Mouse (Mus musculus): ENCODE measurements around the gene Arhgef25. TPM values are rescaled to one million over a fixed set of nuclear protein-coding genes. Genes with fewer than 3 reads are reported as not detected.
"Not testable (repeated sequence)": the region's sequence is repeated elsewhere in the genome, so short reads cannot be mapped to it uniquely, and the experiment has no call there.

Arhgef25 gene
- polyA plus RNA-seq, 1 experiment from 2014 or later = 32.7 TPM

DNA sequence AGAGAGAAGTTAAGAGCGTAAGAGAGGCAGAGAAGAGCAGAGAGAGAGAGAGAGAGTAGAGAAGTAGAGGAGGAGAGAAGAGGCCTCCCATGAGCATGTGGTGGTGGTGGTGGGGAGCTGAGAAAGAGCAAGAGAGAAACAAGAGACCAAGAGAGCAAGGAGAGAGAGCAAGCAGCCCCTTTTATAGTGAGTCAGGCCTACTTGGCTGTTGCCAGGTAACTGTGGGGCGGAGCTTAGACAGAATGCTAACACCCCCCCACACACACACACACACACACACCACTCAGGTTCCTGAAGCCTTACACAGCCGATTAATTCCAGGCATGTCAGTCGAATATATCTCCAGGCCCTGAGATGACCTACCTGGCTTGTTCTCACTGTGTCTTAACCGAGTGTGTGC lies 44.6 kb downstream of the Arhgef25 start:
- no peaks in the 10 kb centered on the region for H3K9me3 ChIP-seq (replicated peaks)
- no peak overlapping the region for H3K4me3 ChIP-seq (replicated peaks)
- H3K27ac ChIP-seq (replicated peaks) = no peak overlapping the region
- H3K27me3 ChIP-seq (replicated peaks) = no peaks in the 10 kb centered on the region
- 92% methylated on average over 5 of the region's 5 CpGs for WGBS
- no peak overlapping the region for H3K9ac ChIP-seq (replicated peaks)
- ATAC-seq (ENCODE audit: low FRiP score) = no peak
- no peak overlapping the region for H3K4me2 ChIP-seq
- H3K36me3 ChIP-seq = no peaks in the 10 kb centered on the region
- no peaks in the 10 kb centered on the region for H3K4me1 ChIP-seq

GRCm38 (mm10) chr10:127144536-127144935 lies 45.3 kb downstream of the Arhgef25 start:
- Histone ChIP-seq H3K4me1 (no peaks in the 10 kb centered on the region), H3K9me3 (replicated peaks) (no peaks in the 10 kb centered on the region), H3K36me3 (no peaks in the 10 kb centered on the region), H3K4me2 (no peak overlapping the region), H3K27me3 (replicated peaks) (no peaks in the 10 kb centered on the region), H3K27ac (replicated peaks) (no peak overlapping the region), H3K9ac (replicated peaks) (no peak overlapping the region), H3K4me3 (replicated peaks) (no peak overlapping the region)
- no peak for ATAC-seq (ENCODE audit: low FRiP score)
- 97% methylated on average over 7 of the region's 7 CpGs for WGBS

GRCm38 (mm10) chr10:127143228-127143627 lies 46.7 kb downstream of the Arhgef25 start:
- 68% methylated on average over 8 of the region's 8 CpGs for WGBS
- H3K4me1 ChIP-seq = no peaks in the 10 kb centered on the region
- H3K27me3 ChIP-seq (replicated peaks) = no peaks in the 10 kb centered on the region
- H3K9me3 ChIP-seq (replicated peaks) = no peaks in the 10 kb centered on the region
- H3K27ac ChIP-seq (replicated peaks) = no peak overlapping the region
- no peak overlapping the region for H3K4me2 ChIP-seq
- H3K36me3 ChIP-seq = no peaks in the 10 kb centered on the region
- H3K4me3 ChIP-seq (replicated peaks) = no peak overlapping the region
- H3K9ac ChIP-seq (replicated peaks) = no peak overlapping the region
- ATAC-seq (ENCODE audit: low FRiP score) = no peak

DNA sequence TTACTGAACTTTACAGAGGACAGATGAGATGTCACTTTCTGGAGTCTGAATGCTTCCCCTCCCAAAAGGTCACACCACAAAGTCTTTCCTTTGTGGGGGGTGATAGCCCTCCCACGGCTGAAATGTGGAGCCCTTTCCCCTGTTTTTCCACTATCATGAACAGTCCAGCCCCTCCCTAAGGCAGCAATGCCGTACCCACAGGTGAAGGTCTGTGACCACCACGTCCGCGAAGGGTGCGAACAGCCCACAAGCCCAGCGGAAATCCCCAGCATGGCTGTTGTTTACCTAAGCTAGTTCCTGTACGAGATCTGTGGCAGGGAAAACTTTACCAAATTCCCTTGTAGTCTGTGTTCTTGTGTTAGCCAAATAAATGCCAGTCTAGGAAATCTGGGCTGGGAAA lies 48.4 kb downstream of the Arhgef25 start:
- no peak overlapping the region for H3K27ac ChIP-seq (replicated peaks)
- WGBS = 85% methylated on average over 8 of the region's 8 CpGs
- H3K36me3 ChIP-seq = no peaks in the 10 kb centered on the region
- no peak for ATAC-seq (ENCODE audit: low FRiP score)
- no peak overlapping the region for H3K4me3 ChIP-seq (replicated peaks)
- H3K4me1 ChIP-seq = no peaks in the 10 kb centered on the region
- H3K9me3 ChIP-seq (replicated peaks) = no peaks in the 10 kb centered on the region
- no peak overlapping the region for H3K4me2 ChIP-seq
- no peak overlapping the region for H3K9ac ChIP-seq (replicated peaks)
- H3K27me3 ChIP-seq (replicated peaks) = no peaks in the 10 kb centered on the region

GRCm38 (mm10) chr10:127140971-127141370 lies 48.9 kb downstream of the Arhgef25 start:
- ATAC-seq (ENCODE audit: low FRiP score) = no peak
- Histone ChIP-seq H3K9me3 (replicated peaks) (no peaks in the 10 kb centered on the region), H3K27me3 (replicated peaks) (no peaks in the 10 kb centered on the region), H3K36me3 (no peaks in the 10 kb centered on the region), H3K4me1 (no peaks in the 10 kb centered on the region), H3K27ac (replicated peaks) (no peak overlapping the region), H3K4me2 (no peak overlapping the region), H3K9ac (replicated peaks) (no peak overlapping the region), H3K4me3 (replicated peaks) (no peak overlapping the region)
- WGBS = 91% methylated on average over 11 of the region's 11 CpGs

GRCm38 (mm10) chr10:127138328-127139141 lies 51.3 kb downstream of the Arhgef25 start:
- no peak overlapping the region for H3K4me3 ChIP-seq (replicated peaks)
- H3K4me1 ChIP-seq = no peaks in the 10 kb centered on the region

DNA sequence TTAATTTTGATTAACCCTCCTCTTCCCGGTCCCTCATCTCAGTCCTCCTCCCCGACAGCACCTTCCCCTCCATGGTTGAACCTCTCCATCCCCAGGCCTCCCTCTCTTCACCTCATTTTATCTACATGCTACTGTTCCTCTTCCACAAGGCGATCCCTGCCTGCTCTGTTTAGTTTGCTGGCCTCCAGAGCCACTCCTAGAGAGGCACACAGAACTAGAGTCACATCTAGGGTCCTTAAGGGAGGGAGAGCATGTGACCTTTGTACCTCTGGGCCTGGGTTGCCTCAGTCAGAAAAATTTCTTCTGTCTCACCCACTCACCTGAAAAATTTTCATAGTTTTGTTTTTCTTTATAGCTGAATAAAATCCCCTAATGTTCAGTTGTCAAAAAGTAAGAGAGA lies 52.0 kb downstream of the Arhgef25 start:
- H3K4me2 ChIP-seq = no peak overlapping the region
- WGBS = 81% methylated on average over 3 of the region's 3 CpGs
- no peaks in the 10 kb centered on the region for H3K4me1 ChIP-seq
- H3K36me3 ChIP-seq = no peaks in the 10 kb centered on the region
- no peak overlapping the region for H3K4me3 ChIP-seq (replicated peaks)
- no peak for ATAC-seq (ENCODE audit: low FRiP score)
- no peaks in the 10 kb centered on the region for H3K27me3 ChIP-seq (replicated peaks)
- no peak overlapping the region for H3K9ac ChIP-seq (replicated peaks)
- H3K9me3 ChIP-seq (replicated peaks) = no peaks in the 10 kb centered on the region
- no peak overlapping the region for H3K27ac ChIP-seq (replicated peaks)

More at GRCm38 (mm10) chr10:127138328-127139141, 51.3 kb downstream of the Arhgef25 start:
- H3K9me3 ChIP-seq (replicated peaks) = no peaks in the 10 kb centered on the region
- 91% methylated on average over 18 of the region's 18 CpGs for WGBS
- H3K27me3 ChIP-seq (replicated peaks) = no peaks in the 10 kb centered on the region
- H3K4me2 ChIP-seq = no peak overlapping the region
- H3K36me3 ChIP-seq = no peaks in the 10 kb centered on the region
- H3K27ac ChIP-seq (replicated peaks) = no peak overlapping the region
- no peak overlapping the region for H3K9ac ChIP-seq (replicated peaks)
- no peak for ATAC-seq (ENCODE audit: low FRiP score)

- H3K4me2 ChIP-seq = no peak overlapping the region
- no peaks in the 10 kb centered on the region for H3K4me1 ChIP-seq
- no peaks in the 10 kb centered on the region for H3K36me3 ChIP-seq
- ATAC-seq (ENCODE audit: low FRiP score) = no peak
- H3K4me3 ChIP-seq (replicated peaks) = no peak overlapping the region
- no peak overlapping the region for H3K9ac ChIP-seq (replicated peaks)
- 92% methylated on average over 4 of the region's 4 CpGs for WGBS
- no peak overlapping the region for H3K27ac ChIP-seq (replicated peaks)
- H3K27me3 ChIP-seq (replicated peaks) = no peaks in the 10 kb centered on the region
- H3K9me3 ChIP-seq (replicated peaks) = no peaks in the 10 kb centered on the region
Measured at GRCm38 (mm10) chr10:127136510-127136909, 53.4 kb downstream of the Arhgef25 start.

DNA sequence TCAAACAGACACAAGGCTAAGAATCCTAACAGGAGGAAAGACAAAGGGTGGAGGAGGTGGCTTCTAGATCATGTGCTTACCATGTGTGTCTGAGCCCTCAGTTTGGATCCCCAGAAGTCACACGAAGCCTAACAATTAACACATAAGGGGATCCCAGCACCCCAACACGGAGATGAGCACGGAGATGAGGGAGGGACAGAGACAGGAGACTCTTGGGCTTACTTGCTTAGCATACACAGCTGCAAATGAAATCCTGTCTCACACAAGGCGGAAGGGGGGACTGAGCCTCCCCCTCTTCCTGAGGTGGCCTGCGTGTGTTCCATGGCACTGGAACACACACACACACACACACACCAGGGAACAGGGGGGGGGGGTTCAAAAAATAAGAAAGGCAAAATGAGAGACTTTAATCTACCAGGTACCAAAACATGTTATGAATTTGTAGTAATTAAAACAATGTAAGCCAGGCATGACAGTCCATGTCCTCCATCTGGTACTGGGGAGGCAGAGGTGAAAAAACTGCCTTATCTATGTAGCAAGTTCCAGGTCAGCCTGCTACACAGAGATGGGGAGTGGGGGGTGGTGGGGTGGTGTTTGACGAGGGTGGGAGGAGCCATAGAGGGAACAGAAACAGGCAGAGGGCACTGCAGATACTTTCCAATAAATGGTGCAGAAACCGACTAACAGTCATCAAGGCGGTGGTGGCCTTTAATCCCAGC lies 54.6 kb downstream of the Arhgef25 start:
- ATAC-seq (ENCODE audit: low FRiP score) = no peak
- 58% methylated on average over 8 of the region's 8 CpGs for WGBS

DNA sequence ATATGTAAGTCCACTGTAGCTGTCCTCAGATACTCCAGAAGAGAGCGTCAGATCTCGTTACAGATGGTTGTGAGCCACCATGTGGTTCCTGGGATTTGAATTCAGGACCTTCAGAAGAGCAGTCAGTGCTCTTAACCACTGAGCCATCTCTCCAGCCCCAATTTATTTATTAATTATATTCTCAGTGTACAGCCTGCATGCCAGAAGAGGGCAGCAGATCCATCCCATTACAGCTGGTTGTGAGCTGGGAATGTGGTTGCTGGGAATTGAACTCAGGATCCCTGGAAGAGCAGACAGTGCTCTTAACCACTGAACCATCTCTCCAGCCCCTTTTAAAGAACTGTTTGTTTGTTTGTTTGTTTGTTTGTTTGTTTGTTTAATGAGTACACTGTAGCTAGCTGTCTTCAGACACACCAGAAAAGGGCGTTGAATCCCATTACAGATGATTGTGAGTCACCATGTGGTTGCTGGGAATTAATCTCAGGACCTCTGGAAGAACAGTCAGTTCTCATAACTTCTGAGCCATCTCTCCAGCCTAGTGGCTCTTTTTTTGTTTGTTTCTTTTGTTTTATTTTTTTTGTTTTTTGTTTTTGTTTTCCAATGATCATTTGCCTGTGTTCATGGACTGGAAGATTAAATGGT lies 55.4 kb downstream of the Arhgef25 start:
- 85% methylated on average over 3 of the region's 3 CpGs for WGBS
- ATAC-seq (ENCODE audit: low FRiP score); H3K9me3 ChIP-seq (replicated peaks); H3K4me3 ChIP-seq (replicated peaks); H3K36me3 ChIP-seq; H3K27ac ChIP-seq (replicated peaks); H3K4me2 ChIP-seq; H3K4me1 ChIP-seq; H3K9ac ChIP-seq (replicated peaks); H3K27me3 ChIP-seq (replicated peaks): not testable (repeated sequence)

More for the DNA sequence above, 54.6 kb downstream of the Arhgef25 start:
- H3K4me3 ChIP-seq (replicated peaks) = no peak overlapping the region
- no peaks in the 10 kb centered on the region for H3K4me1 ChIP-seq
- no peak overlapping the region for H3K4me2 ChIP-seq
- H3K27me3 ChIP-seq (replicated peaks) = no peaks in the 10 kb centered on the region
- no peak overlapping the region for H3K27ac ChIP-seq (replicated peaks)
- H3K9ac ChIP-seq (replicated peaks) = no peak overlapping the region
- no peaks in the 10 kb centered on the region for H3K9me3 ChIP-seq (replicated peaks)
- H3K36me3 ChIP-seq = no peaks in the 10 kb centered on the region
